Mouse (Mus musculus) intestine, embryonic 14.5 days (tissue): ENCODE measurements around the gene Spryd4. TPM values are rescaled to one million over a fixed set of nuclear protein-coding genes. Genes with fewer than 3 reads are reported as not detected.

Experiments used
- ATAC-seq: fragments of 200-750 bp; cut with Nextera tagmentation; replicated peaks from 2 replicates; pipeline ENCODE4 v1.8.0; 2017; ENCODE audit warnings: low read depth, moderate number of reproducible peaks, moderate TSS enrichment, moderate library complexity; ENCODE audit not compliant: low FRiP score, low TSS enrichment
- DNase-seq: peaks from one replicate; pipeline ENCODE4 v3.0.0-alpha.2; 2018; ENCODE audit warnings: low spot score
- H3K27ac ChIP-seq: fragments of 300-500 bp; sonication (generic); 2 replicates; pipeline ENCODE4 v1.5.1; 2014; ENCODE audit warnings: low read depth, mild to moderate bottlenecking, control low read depth
- H3K27me3 ChIP-seq: fragments of 300-500 bp; sonication (generic); replicated peaks from 2 replicates; pipeline ENCODE4 v1.6.1; 2014; ENCODE audit warnings: low read length, control low read depth; ENCODE audit not compliant: control insufficient read depth, insufficient read depth
- H3K36me3 ChIP-seq: fragments of 300-500 bp; sonication (generic); 2 replicates; pipeline ENCODE4 v1.6.1; 2014; ENCODE audit warnings: low read length, control low read depth; ENCODE audit not compliant: control insufficient read depth, insufficient read depth
- H3K4me1 ChIP-seq: fragments of 300-500 bp; sonication (generic); replicated peaks from 2 replicates; pipeline ENCODE4 v1.6.1; 2014; ENCODE audit warnings: low read length, control low read depth, mixed read lengths; ENCODE audit not compliant: control insufficient read depth, insufficient read depth
- H3K4me2 ChIP-seq: fragments of 300-500 bp; sonication (generic); 2 replicates; pipeline ENCODE4 v1.6.1; 2014; ENCODE audit warnings: low read length
- H3K4me3 ChIP-seq: fragments of 300-500 bp; sonication (generic); 2 replicates; pipeline ENCODE4 v1.5.1; 2014; ENCODE audit warnings: low read depth, low read length, control low read depth, mixed read lengths
- H3K9ac ChIP-seq: fragments of 300-500 bp; sonication (generic); 2 replicates; pipeline ENCODE4 v1.6.1; 2014; ENCODE audit warnings: mild to moderate bottlenecking, low read length
- H3K9me3 ChIP-seq: fragments of 300-500 bp; sonication (generic); 2 replicates; pipeline ENCODE4 v1.6.1; 2016; ENCODE audit warnings: low read length, control low read depth; ENCODE audit not compliant: control insufficient read depth
- WGBS: fragments of 180-500 bp; shearing (Covaris S2); extraction: QIAGEN DNeasy Blood & Tissue Kit; methylation state at CpG from one replicate; pipeline ENCODE4 v1.1.7; 2014; 5-methylcytosine and 5-hydroxymethylcytosine counted together
- polyA plus RNA-seq: library from polyadenylated mRNA; unstranded; fragments of >200 nt; fragmentation: Nextera tagmentation; extraction: Ambion mirVana; gene quantifications from 2 replicates; pipeline ENCODE4 v1.2.1, GENCODE M21; 2014

The Spryd4 gene
- polyA plus RNA-seq, 1 experiment from 2014 or later = 37.2 TPM

DNA sequence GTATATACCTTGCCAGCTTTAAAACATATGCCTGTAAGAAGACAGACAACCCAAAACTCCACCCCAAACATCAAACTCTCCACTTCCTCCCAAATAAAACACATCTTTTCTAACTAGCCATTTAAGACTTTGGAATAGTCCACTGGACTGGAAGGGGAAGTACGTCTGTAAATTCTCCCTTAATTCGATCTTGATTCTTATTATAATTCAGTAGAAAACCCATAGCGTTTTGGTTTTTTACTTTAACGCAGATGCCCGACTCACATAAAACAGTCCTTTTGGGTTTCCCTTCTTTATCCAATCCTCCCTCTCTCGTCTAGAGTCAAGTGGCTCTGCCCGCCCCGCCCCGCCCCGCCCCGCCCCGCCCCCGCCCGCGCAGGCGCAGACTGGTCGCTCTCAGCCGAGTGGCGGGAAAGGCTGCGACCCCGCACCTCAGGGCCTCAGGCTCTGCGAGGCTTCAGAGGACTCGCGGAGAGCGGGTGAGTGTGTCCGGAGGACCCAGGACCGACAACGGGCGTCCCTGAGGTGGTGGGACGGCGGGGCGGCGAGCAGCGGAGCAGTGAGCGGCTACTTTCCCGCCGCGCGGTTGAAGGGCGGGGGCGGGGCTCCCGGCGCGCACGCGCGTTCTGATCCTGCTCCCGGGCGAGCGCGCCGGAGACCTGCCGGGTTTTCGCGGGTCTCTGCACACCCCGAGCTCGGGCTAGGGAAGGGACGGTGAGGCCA is 20.3 kb upstream of the Spryd4 start, which contains the start of gene Timeless:
Gene Timeless (plus strand): TSS at position 369 of the 723 bp plus-strand sequence.
- Histone ChIP-seq H3K4me2 (peak within 1 kb of the TSS; percentile 70), H3K27me3 (no peaks in the 10 kb centered on the region), H3K4me1 (peaks cover 8% of the 10 kb centered on the region), H3K27ac (peak within 1 kb of the TSS; percentile 93), H3K36me3 (0 out of 2 replicates have a peak, but pooled peaks cover 11% of the 10 kb centered on the region), H3K4me3 (peak within 1 kb of the TSS; percentile 58), H3K9ac (peak within 1 kb of the TSS; percentile 62), H3K9me3 (no peaks in the 10 kb centered on the region)
- DNase-seq = peak; percentile 97
- ATAC-seq = peak; percentile 91
- under 1% methylated on average over 58 of the region's 58 CpGs for WGBS

- Histone ChIP-seq H3K27ac (peak overlapping the region; percentile 93; the same call in 1 of the 2 replicates), H3K4me1 (peaks cover 8% of the 10 kb centered on the region), H3K9me3 (no peaks in the 10 kb centered on the region), H3K36me3 (0 out of 2 replicates have a peak, but pooled peaks cover 11% of the 10 kb centered on the region), H3K4me2 (peak overlapping the region; percentile 70), H3K9ac (peak overlapping the region; percentile 62), H3K4me3 (peak overlapping the region; percentile 58), H3K27me3 (no peaks in the 10 kb centered on the region)
- ATAC-seq (no peak), DNase-seq (no peak)
- 9% methylated on average over 5 of the region's 5 CpGs for WGBS
Observed at GRCm38 (mm10) chr10:128231146-128231545, 19.5 kb upstream of the Spryd4 start.

DNA sequence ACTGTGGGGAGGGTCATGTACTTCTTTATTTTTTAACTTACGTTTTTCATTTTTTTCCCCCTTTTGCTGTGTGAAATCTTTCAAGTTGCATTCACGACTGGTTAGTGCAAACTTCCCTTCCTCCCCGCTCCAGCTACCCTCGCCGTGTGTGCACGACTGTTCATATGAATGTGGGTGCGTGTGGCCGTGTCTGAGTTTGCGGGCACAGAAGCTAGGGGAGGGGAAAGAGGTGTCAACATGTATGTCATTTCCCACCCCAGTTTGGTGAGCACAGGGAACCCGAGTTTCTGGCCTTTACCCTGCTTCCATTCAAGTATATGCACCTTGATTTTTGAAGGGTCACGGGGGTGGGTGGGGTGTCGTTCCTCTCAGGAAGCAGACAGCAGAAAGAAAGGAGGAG is 19.0 kb upstream of the Spryd4 start:
- Histone ChIP-seq H3K4me1 (peaks cover 8% of the 10 kb centered on the region), H3K9me3 (no peaks in the 10 kb centered on the region), H3K4me2 (no peak overlapping the region; the same call in 1 of the 2 replicates), H3K36me3 (0 out of 2 replicates have a peak, but pooled peaks cover 11% of the 10 kb centered on the region), H3K27me3 (no peaks in the 10 kb centered on the region), H3K9ac (no peak overlapping the region), H3K27ac (peak overlapping the region; percentile 93; the same call in 1 of the 2 replicates), H3K4me3 (no peak overlapping the region)
- WGBS = 67% methylated on average over 12 of the region's 12 CpGs
- ATAC-seq (no peak), DNase-seq (no peak)

GRCm38 (mm10) chr10:128228009-128228408 is 16.4 kb upstream of the Spryd4 start:
- Histone ChIP-seq H3K9me3 (no peaks in the 10 kb centered on the region), H3K27me3 (no peaks in the 10 kb centered on the region), H3K27ac (no peak overlapping the region), H3K4me2 (no peak overlapping the region), H3K4me1 (peaks cover 8% of the 10 kb centered on the region), H3K4me3 (no peak overlapping the region), H3K36me3 (no peaks in the 10 kb centered on the region), H3K9ac (no peak overlapping the region)
- DNase-seq (no peak), ATAC-seq (no peak)
- WGBS = 93% methylated on average over 8 of the region's 8 CpGs

- Histone ChIP-seq H3K27me3 (no peaks in the 10 kb centered on the region), H3K9me3 (no peaks in the 10 kb centered on the region), H3K27ac (no peak overlapping the region), H3K9ac (no peak overlapping the region), H3K36me3 (no peaks in the 10 kb centered on the region), H3K4me1 (peaks cover 8% of the 10 kb centered on the region), H3K4me3 (no peak overlapping the region), H3K4me2 (no peak overlapping the region)
- DNase-seq = no peak
- no peak for ATAC-seq
- WGBS = 79% methylated on average over 9 of the region's 9 CpGs
Observed at GRCm38 (mm10) chr10:128227592-128227991, 16.0 kb upstream of the Spryd4 start.

DNA sequence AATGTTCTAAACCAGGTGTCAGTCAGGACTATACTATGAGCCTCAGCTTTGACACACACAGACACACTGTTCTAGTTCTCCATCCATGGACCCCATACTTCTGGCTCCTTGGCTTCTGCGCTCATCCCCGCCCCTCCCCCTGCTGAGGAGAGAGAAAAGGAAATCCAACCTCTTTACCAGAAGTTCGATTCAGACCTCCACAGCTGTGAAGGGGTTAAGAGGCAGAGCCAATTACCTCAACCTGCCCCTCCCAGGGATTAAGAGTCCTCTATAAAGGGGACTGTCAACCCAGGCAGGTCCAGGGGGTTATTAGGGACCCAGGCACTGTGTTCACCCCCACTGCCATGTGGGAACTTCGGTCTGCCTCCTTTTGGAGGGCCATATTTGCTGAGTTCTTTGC is 13.9 kb upstream of the Spryd4 start, which contains the start of gene Mip:
Gene Mip (plus strand): TSS at position 301 of the 400 bp plus-strand sequence.
- Histone ChIP-seq H3K36me3 (no peaks in the 10 kb centered on the region), H3K4me2 (no peak within 1 kb of the TSS), H3K9ac (no peak within 1 kb of the TSS), H3K4me1 (no peaks in the 10 kb centered on the region), H3K9me3 (no peaks in the 10 kb centered on the region), H3K27me3 (no peaks in the 10 kb centered on the region), H3K4me3 (no peak within 1 kb of the TSS), H3K27ac (no peak within 1 kb of the TSS)
- WGBS = 48% methylated on average over 4 of the region's 4 CpGs
- DNase-seq (no peak), ATAC-seq (no peak)

DNA sequence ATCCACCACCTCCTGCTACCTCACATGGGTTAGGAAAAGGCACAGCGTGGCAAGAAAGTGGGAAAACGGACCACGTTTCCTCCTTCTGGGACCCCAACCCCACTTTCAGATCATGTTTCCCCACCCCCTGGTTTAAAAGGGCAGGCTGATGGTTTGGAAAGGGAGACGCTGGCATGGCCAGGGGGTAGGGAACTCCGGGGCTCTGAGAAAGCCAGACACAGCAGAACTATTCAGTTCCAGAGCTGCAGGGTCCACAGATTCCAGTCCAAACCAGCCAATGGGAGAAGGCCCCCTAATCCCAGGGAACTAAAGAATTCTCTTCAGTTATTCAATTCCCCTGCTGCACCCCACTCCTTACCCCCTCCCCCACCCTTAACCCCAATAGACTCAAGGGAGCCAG is 13.5 kb upstream of the Spryd4 start:
- H3K4me1 ChIP-seq = no peaks in the 10 kb centered on the region
- H3K36me3 ChIP-seq = no peaks in the 10 kb centered on the region
- H3K9me3 ChIP-seq = no peaks in the 10 kb centered on the region
- H3K9ac ChIP-seq = no peak overlapping the region
- no peaks in the 10 kb centered on the region for H3K27me3 ChIP-seq
- H3K27ac ChIP-seq = no peak overlapping the region
- no peak overlapping the region for H3K4me2 ChIP-seq
- no peak overlapping the region for H3K4me3 ChIP-seq
- WGBS = 50% methylated on average over 5 of the region's 5 CpGs
- DNase-seq = no peak
- no peak for ATAC-seq

GRCm38 (mm10) chr10:128221533-128222286 is 10.1 kb upstream of the Spryd4 start:
- DNase-seq = no peak
- Histone ChIP-seq H3K27ac (no peak overlapping the region), H3K4me3 (no peak overlapping the region), H3K4me1 (no peaks in the 10 kb centered on the region), H3K4me2 (no peak overlapping the region), H3K9me3 (no peaks in the 10 kb centered on the region), H3K9ac (no peak overlapping the region), H3K27me3 (no peaks in the 10 kb centered on the region), H3K36me3 (no peaks in the 10 kb centered on the region)
- 61% methylated on average over 16 of the region's 16 CpGs for WGBS
- no peak for ATAC-seq
